Mouse (Mus musculus) liver, embryonic 14.5 days (tissue): ENCODE measurements around the gene Fig4.

Experiments
- CTCF ChIP-seq: IDR thresholded peaks from 2 replicates; pipeline ENCODE4 v1.5.1; 2016; ENCODE audit warnings: antibody characterized with exemption, low read depth, control low read depth
- EP300 ChIP-seq: IDR thresholded peaks from 2 replicates; pipeline ENCODE4 v1.6.1; 2016; ENCODE audit warnings: antibody characterized with exemption, low read depth

GRCm38 (mm10) chr10:41214083-41214482 lies 89.0 kb downstream of the Fig4 start:
- TF ChIP-seq CTCF (no peak), EP300 (peak; percentile 53)
